Mouse (Mus musculus) testis, postnatal 14 days (tissue): Measurements from ENCODE around the gene Gen1.

Experiments
- DNase-seq: peaks from one replicate; pipeline ENCODE4 v3.0.0; 2021; ENCODE audit warnings: low spot score

Gen1 gene

DNA sequence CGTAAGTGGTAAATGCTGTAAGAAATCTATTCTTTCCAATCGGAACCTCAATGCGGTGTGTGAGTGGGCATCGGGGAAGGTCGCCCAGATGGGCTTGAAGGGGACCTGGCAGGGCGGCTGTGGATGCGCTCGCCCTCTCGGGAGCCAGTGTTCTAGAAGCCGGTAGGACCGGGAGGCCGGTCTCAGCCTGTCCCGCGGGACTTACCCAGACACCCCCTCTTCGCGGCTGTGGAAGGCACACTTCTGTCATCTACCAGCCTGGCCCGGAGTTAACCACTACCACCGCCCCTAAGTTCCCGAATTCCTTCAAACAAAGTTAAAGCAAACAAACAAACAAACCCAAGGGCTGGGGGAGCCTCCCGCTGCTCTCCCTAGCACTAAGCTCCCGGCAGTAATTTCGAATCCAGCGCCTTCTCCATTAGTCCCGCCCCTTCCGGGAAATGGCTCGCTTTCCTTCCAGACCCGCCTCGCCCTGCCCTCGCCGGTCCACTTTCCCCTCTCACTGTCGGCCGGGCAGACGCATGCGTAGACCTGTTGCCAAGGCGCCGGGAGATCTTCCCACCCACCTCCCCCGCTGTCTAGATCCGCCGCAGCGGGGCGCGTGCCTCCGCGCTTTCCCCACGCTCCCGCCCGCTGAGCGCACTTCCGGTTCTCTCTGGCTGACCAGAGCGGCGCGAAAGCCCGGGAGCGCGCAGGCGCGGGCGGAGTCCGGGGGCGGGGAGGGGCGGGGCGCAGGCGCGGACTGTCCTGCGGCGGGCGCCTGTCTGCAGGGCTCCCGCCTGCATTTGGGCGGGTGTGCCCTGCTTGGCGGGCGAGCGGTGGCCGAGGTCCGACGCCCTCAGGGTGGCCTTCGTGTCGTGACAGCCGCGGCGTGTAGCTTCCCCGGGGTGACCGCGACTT is at the start of gene Gen1, which contains the start of gene Smc6:
TSS of gene Gen1 (minus strand) at position 420 of the 900 bp plus-strand sequence.
TSS of gene Smc6 (plus strand) at position 505 of the 900 bp plus-strand sequence.
- peak; percentile 96 for DNase-seq

DNA sequence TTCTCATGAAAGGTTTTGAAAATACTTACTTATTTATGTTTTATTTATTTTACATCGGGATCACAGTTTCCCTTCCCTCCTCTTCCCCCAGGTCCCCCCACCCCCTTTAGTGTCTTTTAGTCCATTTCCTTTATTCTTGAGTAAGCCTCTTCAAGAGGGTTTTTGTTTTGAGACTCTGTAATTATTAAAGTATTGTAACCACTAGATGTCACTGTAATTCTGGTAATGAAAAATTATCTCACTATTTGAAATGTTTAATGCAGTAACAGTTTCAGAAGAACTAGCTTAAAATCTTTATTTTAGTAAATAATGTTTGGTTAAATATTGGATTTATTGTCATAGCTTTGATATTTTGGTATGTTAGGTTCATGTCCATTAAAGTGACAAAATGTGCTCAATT is 48.2 kb upstream of the Gen1 start:
- DNase-seq: no peak

GRCm38 (mm10) chr12:11311106-11311505 is 45.5 kb upstream of the Gen1 start:
- no peak for DNase-seq

DNA sequence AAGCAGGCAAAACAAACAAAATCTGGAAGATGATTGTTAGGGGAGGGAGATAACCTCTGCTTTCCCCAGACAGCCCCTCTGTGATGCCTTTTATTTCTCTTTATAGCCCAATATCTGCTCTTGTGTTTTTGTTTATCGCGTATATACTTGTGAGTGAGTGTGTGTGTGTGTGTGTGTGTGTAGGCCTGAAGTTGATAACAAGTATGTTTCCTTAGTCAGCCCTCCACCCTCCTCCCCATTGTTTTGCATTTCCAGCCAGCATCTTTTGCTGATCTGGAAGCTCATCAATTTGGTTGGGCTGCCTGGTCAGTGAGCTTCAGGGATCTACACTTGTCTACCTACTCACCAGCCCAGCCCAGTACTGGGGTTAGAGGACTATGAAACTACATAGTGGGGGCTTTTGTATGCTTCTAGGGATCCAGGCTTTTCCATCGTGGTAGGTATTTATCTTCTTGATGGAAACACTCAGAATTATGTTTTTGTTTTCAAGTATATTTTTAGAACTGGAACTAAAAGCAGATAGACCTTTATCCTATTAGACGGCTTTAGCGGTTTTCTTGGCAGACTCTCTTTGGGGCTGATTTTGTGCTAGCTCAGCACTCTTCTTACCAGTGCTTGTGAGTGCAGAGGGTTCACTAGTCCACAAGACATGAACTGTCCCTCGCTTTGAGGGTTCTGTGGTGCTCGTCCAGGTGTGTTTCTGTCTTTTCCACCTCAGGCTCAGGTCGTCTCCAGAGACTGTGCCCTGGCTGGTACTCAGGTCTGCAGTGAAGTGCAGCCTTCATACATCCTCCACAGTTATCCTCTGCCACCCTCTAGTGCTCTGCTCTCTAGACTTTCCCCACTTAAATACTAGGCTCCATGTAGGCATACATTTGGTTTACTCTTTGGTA is 41.4 kb upstream of the Gen1 start:
- no peak for DNase-seq

- no peak for DNase-seq
Measured at GRCm38 (mm10) chr12:11300858-11301257, 35.3 kb upstream of the Gen1 start.

- no peak for DNase-seq
Measured at GRCm38 (mm10) chr12:11286382-11286781, 20.8 kb upstream of the Gen1 start.

GRCm38 (mm10) chr12:11281584-11281983 is 16.0 kb upstream of the Gen1 start:
- no peak for DNase-seq

GRCm38 (mm10) chr12:11279886-11280285 is 14.3 kb upstream of the Gen1 start:
- DNase-seq: no peak

DNA sequence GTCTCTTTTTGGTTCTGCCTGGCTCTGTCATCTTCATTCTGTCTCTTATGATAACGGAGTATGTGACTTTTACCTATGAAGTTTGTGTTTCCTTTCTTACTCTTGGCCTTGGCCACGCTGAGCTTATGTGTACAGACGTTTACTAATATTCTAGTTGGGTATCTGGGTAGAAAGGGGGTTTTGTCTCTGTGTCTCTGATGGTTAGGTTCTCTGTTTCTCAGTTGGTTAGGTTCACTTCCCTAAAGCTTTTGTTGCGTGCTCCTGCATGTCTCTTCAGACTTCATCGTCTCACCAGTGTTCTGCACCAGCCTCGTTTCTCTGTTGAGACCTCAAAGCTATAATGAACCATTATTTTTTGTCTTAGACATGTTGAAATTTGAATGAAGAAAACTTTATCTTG is 11.6 kb upstream of the Gen1 start:
- DNase-seq: no peak

DNA sequence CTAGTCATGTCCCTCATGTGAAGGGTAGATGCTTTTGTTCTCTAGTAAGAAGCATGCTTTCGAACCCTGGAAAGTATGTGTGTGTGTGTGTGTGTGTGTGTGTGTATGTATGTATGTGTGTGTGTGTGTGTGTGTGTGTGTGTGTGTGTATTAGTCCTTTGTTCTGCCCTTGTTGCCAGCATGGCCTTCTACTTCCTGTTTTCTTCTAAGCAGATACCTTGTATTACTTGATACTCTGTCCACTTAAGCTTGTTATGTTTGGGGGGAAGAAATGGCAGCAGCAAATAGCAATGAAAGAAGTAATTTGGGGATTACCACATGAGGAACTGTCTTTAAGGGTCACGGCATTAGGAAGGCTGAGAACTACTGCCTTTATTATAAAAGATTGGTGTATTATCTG is 11.0 kb upstream of the Gen1 start:
- no peak for DNase-seq

DNA sequence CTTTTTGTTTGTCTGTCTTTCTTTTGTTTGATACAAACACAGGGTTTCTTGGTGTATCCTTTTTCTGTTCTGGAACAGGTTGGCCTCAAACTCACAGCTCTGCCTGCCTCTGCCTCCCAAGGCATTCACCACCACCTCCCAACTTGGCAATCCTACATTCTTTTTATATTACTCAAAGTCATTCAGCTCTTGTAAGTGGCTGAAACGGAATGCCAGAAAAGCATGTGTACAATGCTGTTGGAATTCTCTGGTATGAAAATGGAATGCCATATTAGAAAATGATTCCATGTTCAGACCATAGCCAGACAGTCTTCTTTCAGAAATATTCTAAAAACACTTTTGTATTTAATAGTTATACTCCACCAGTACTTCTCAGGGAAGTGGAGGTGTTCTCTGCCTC is 7.6 kb upstream of the Gen1 start:
- no peak for DNase-seq

DNA sequence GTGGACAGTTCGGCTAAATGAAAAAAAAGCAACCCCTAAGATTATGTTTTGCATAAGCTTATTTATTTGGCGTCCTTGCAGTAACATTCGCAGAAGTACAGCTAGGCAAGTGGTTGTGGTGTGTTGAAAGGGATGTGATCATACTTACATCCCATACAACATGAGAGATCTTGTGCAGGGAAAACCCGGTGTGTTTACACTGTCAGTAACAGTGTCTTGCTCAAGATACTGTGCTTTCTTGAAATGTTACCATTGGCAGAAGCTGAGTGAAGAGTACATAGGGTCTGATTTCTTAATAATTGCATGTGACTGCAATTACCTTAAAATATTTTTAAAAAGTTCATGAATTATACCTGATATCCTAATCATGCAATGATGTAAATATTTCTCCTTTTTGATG is 7.0 kb upstream of the Gen1 start:
- DNase-seq: no peak

- no peak for DNase-seq
Measured at GRCm38 (mm10) chr12:11267030-11267429, 1.4 kb upstream of the Gen1 start.

GRCm38 (mm10) chr12:11266282-11266985 is 833 bp upstream of the Gen1 start:
- no peak for DNase-seq

DNA sequence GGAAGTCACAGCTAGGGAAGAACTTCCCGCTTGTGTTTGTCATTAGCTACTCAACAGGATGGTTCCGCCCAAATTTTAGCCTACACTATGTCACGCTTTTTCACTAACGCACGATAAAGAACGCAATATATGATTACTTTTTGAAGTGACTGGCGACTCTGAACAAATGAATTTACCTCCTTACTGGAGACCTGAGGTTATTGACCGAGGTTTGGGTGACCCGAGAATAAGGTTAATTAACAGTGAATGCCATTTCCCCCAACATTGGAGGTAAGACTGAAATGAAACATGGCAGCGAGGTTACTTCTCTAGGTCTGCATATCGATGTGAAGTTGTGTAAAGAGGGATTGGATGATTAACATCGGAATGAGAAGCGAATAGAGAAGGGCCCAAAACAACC is 706 bp downstream of the Gen1 start:
- no peak for DNase-seq

- no peak for DNase-seq
Measured at GRCm38 (mm10) chr12:11250322-11250721, 15.3 kb downstream of the Gen1 start.

- no peak for DNase-seq
Measured at GRCm38 (mm10) chr12:11247460-11247859, 18.1 kb downstream of the Gen1 start.

GRCm38 (mm10) chr12:11235996-11236395 is 29.6 kb downstream of the Gen1 start:
- no peak for DNase-seq

GRCm38 (mm10) chr12:11230267-11230666 is 35.3 kb downstream of the Gen1 start:
- DNase-seq: no peak

DNA sequence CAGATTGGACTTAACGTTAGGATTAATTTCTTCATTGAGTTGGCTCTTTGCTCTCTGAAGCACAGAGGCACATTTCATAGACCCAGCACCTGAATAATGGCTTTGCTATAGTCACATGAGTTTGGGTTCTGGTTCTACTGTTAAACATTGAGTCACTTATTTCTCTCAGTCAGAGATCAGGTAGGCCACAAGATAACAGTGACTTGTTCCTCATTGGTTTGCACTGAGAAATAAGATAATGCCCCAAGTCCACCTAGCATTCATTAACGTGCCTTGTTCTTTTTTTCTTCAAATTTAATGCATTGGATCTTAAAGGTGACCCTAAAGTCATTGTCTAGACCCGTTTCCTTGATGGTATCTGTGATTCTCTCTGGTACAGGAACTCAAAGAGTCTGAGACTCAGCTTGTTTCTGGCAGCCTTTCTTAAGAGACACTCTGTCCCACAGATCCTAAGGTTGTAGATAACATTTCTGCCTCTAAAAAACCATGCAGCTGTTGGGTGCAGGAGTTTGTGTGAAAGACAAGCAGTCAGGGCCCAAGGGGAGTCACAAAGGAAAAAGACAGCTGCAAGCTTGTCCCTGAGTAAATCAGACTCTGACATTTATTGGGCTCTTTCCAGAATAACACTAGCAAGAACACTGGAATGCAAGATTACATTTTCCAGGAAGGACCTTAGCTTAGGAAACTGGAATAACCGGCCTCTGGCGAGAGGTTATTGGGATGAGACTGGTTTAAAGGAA is 38.9 kb downstream of the Gen1 start:
- DNase-seq: peak; percentile 27

- no peak for DNase-seq
Measured at GRCm38 (mm10) chr12:11226123-11226522, 39.5 kb downstream of the Gen1 start.

GRCm38 (mm10) chr12:11224722-11225121 is 40.9 kb downstream of the Gen1 start:
- no peak for DNase-seq
